Mouse (Mus musculus): Measurements from ENCODE around the gene Rpia. TPM values are rescaled to one million over a fixed set of nuclear protein-coding genes. Genes with fewer than 3 reads are reported as not detected.
"Not testable (repeated sequence)": the region's sequence is repeated elsewhere in the genome, so short reads cannot be mapped to it uniquely, and the experiment has no call there.

Gene Rpia
- polyA plus RNA-seq (2012; ENCODE audit: insufficient read depth, low replicate concordance): 7.0 and 25.9 TPM in 2 replicates

GRCm38 (mm10) chr6:70791824-70792535, at the start of gene Rpia:
TSS of gene Rpia (minus strand) at chr6:70792232.
- Histone ChIP-seq H3K27me3 (replicated peaks) (no peaks in the 10 kb centered on the region), H3K4me1 (peaks cover 68% of the 10 kb centered on the region), H3K4me3 (replicated peaks) (peak within 1 kb of the TSS; percentile 100), H3K9me3 (no peaks in the 10 kb centered on the region), H3K36me3 (replicated peaks; ENCODE audit: low read length) (peaks cover 22% of the 10 kb centered on the region)
- TF ChIP-seq GATA1 (IDR thresholded peaks at IDR 0.05; ENCODE audit: borderline replicate concordance, low read length) (no peak), FLI1 (IDR thresholded peaks at IDR 0.05; ENCODE audit: low read length) (no peak)

GRCm38 (mm10) chr6:70840281-70840680, 48.2 kb upstream of the Rpia start:
- TF ChIP-seq FLI1 (IDR thresholded peaks at IDR 0.05; ENCODE audit: low read length): no peak
- no peak for TF ChIP-seq GATA1 (IDR thresholded peaks at IDR 0.05; ENCODE audit: borderline replicate concordance, low read length)
- Histone ChIP-seq H3K4me3 (replicated peaks) (no peak overlapping the region), H3K9me3 (no peaks in the 10 kb centered on the region), H3K27me3 (replicated peaks) (no peaks in the 10 kb centered on the region), H3K36me3 (replicated peaks; ENCODE audit: low read length) (no peaks in the 10 kb centered on the region), H3K4me1 (peaks cover 29% of the 10 kb centered on the region)

GRCm38 (mm10) chr6:70838532-70838931, 46.5 kb upstream of the Rpia start:
- peaks cover 22% of the 10 kb centered on the region for H3K4me1 ChIP-seq
- H3K36me3 ChIP-seq (replicated peaks; ENCODE audit: low read length): no peaks in the 10 kb centered on the region
- H3K27me3 ChIP-seq (replicated peaks): peaks cover 5% of the 10 kb centered on the region
- no peaks in the 10 kb centered on the region for H3K9me3 ChIP-seq
- no peak overlapping the region for H3K4me3 ChIP-seq (replicated peaks)
- no peak for TF ChIP-seq FLI1 (IDR thresholded peaks at IDR 0.05; ENCODE audit: low read length)
- no peak for TF ChIP-seq GATA1 (IDR thresholded peaks at IDR 0.05; ENCODE audit: borderline replicate concordance, low read length)

GRCm38 (mm10) chr6:70837297-70837696, 45.3 kb upstream of the Rpia start:
- H3K27me3 ChIP-seq (replicated peaks): peaks cover 5% of the 10 kb centered on the region
- H3K9me3 ChIP-seq: no peaks in the 10 kb centered on the region
- no peaks in the 10 kb centered on the region for H3K36me3 ChIP-seq (replicated peaks; ENCODE audit: low read length)
- H3K4me1 ChIP-seq: peaks cover 14% of the 10 kb centered on the region
- no peak overlapping the region for H3K4me3 ChIP-seq (replicated peaks)
- TF ChIP-seq GATA1 (IDR thresholded peaks at IDR 0.05; ENCODE audit: borderline replicate concordance, low read length): no peak
- no peak for TF ChIP-seq FLI1 (IDR thresholded peaks at IDR 0.05; ENCODE audit: low read length)

GRCm38 (mm10) chr6:70831179-70831839, 39.3 kb upstream of the Rpia start:
- H3K4me1 ChIP-seq: peaks cover 20% of the 10 kb centered on the region
- peak overlapping the region; percentile 16 for H3K4me3 ChIP-seq (replicated peaks)
- no peak for TF ChIP-seq FLI1 (IDR thresholded peaks at IDR 0.05; ENCODE audit: low read length)
- no peak for TF ChIP-seq GATA1 (IDR thresholded peaks at IDR 0.05; ENCODE audit: borderline replicate concordance, low read length)
- H3K36me3 ChIP-seq (replicated peaks; ENCODE audit: low read length): no peaks in the 10 kb centered on the region
- H3K27me3 ChIP-seq (replicated peaks): peaks cover 5% of the 10 kb centered on the region
- peaks cover 13% of the 10 kb centered on the region for H3K9me3 ChIP-seq

- Histone ChIP-seq H3K27me3 (replicated peaks) (peaks cover 5% of the 10 kb centered on the region), H3K9me3 (peaks cover 13% of the 10 kb centered on the region), H3K4me1 (peaks cover 25% of the 10 kb centered on the region), H3K4me3 (replicated peaks) (peak overlapping the region; percentile 14), H3K36me3 (replicated peaks; ENCODE audit: low read length) (peaks cover 2% of the 10 kb centered on the region)
- TF ChIP-seq GATA1 (IDR thresholded peaks at IDR 0.05; ENCODE audit: borderline replicate concordance, low read length): no peak
- no peak for TF ChIP-seq FLI1 (IDR thresholded peaks at IDR 0.05; ENCODE audit: low read length)
Observed at GRCm38 (mm10) chr6:70830552-70830951, 38.5 kb upstream of the Rpia start.

GRCm38 (mm10) chr6:70829451-70829850, 37.4 kb upstream of the Rpia start:
- Histone ChIP-seq H3K36me3 (replicated peaks; ENCODE audit: low read length) (peaks cover 2% of the 10 kb centered on the region), H3K9me3 (peaks cover 13% of the 10 kb centered on the region), H3K4me1 (peaks cover 35% of the 10 kb centered on the region), H3K4me3 (replicated peaks) (no peak overlapping the region), H3K27me3 (replicated peaks) (peaks cover 2% of the 10 kb centered on the region)
- no peak for TF ChIP-seq GATA1 (IDR thresholded peaks at IDR 0.05; ENCODE audit: borderline replicate concordance, low read length)
- no peak for TF ChIP-seq FLI1 (IDR thresholded peaks at IDR 0.05; ENCODE audit: low read length)

GRCm38 (mm10) chr6:70824987-70825337, 32.9 kb upstream of the Rpia start:
- Histone ChIP-seq H3K4me3 (replicated peaks) (peak overlapping the region; percentile 92), H3K27me3 (replicated peaks) (no peaks in the 10 kb centered on the region), H3K4me1 (peaks cover 40% of the 10 kb centered on the region), H3K9me3 (peaks cover 13% of the 10 kb centered on the region), H3K36me3 (replicated peaks; ENCODE audit: low read length) (peaks cover 2% of the 10 kb centered on the region)
- TF ChIP-seq FLI1 (IDR thresholded peaks at IDR 0.05; ENCODE audit: low read length) (no peak), GATA1 (IDR thresholded peaks at IDR 0.05; ENCODE audit: borderline replicate concordance, low read length) (no peak)

GRCm38 (mm10) chr6:70824085-70824986, 32.3 kb upstream of the Rpia start:
- Histone ChIP-seq H3K36me3 (replicated peaks; ENCODE audit: low read length) (peaks cover 2% of the 10 kb centered on the region), H3K9me3 (peaks cover 13% of the 10 kb centered on the region), H3K27me3 (replicated peaks) (no peaks in the 10 kb centered on the region), H3K4me1 (peaks cover 42% of the 10 kb centered on the region), H3K4me3 (replicated peaks) (peak overlapping the region; percentile 92)
- no peak for TF ChIP-seq FLI1 (IDR thresholded peaks at IDR 0.05; ENCODE audit: low read length)
- TF ChIP-seq GATA1 (IDR thresholded peaks at IDR 0.05; ENCODE audit: borderline replicate concordance, low read length): no peak

GRCm38 (mm10) chr6:70823277-70823676, 31.2 kb upstream of the Rpia start:
- Histone ChIP-seq H3K4me1 (peaks cover 44% of the 10 kb centered on the region), H3K9me3 (peaks cover 13% of the 10 kb centered on the region)
- H3K27me3 ChIP-seq (replicated peaks); H3K4me3 ChIP-seq (replicated peaks); H3K36me3 ChIP-seq (replicated peaks; ENCODE audit: low read length): not testable (repeated sequence)

Measured in megakaryocyte, embryonic 14.5 days (primary cell).